Mouse (Mus musculus): ENCODE measurements around the gene Ak1. TPM values are rescaled to one million over a fixed set of nuclear protein-coding genes. Genes with fewer than 3 reads are reported as not detected.

Ak1 gene
- total RNA-seq (2021): 100 to 1,000 TPM; 140 to 153 TPM
- long read RNA-seq, experiment 1, transcript Ak1-202 (7 exons, 2,063 nt): major isoform, 175 of 222 reads
- long read RNA-seq, experiment 1, partial matches to known transcripts: 20 of 222 reads
- long read RNA-seq, experiment 1, other reads (novel, unspliced or antisense): 24 of 222 reads
- long read RNA-seq, experiment 2, transcript Ak1-202 (7 exons, 2,063 nt): major isoform, 107 of 142 reads
- long read RNA-seq, experiment 2, partial matches to known transcripts: 18 of 142 reads
- long read RNA-seq, experiment 2, other reads (novel, unspliced or antisense): 15 of 142 reads

- H3K27ac ChIP-seq: no peak within 1 kb of the TSS; the same call in 1 of the 2 replicates
- TF ChIP-seq CTCF (IDR thresholded peaks at IDR 0.05): no peak
Measured at GRCm38 (mm10) chr2:32621517-32621859, at the start of gene Ak1. TSS of gene Ak1 (plus strand) at chr2:32621758.

GRCm38 (mm10) chr2:32572196-32572595 is 49.4 kb upstream of the Ak1 start:
- no peak for DNase-seq (ENCODE audit: extremely low spot score in 1 of 2, low spot score in 2 of 2)
- TF ChIP-seq CTCF (IDR thresholded peaks at IDR 0.05): no peak
- intact Hi-C loops (cut with DNase I): no loop called here
- Histone ChIP-seq H3K4me3 (no peak overlapping the region), H3K27ac (no peak overlapping the region)

More at GRCm38 (mm10) chr2:32621517-32621859, at the start of gene Ak1:
- no peak for DNase-seq (ENCODE audit: extremely low spot score in 1 of 2, low spot score in 2 of 2)
- H3K4me3 ChIP-seq: no peak within 1 kb of the TSS
- intact Hi-C loops (cut with DNase I): no loop called here

DNA sequence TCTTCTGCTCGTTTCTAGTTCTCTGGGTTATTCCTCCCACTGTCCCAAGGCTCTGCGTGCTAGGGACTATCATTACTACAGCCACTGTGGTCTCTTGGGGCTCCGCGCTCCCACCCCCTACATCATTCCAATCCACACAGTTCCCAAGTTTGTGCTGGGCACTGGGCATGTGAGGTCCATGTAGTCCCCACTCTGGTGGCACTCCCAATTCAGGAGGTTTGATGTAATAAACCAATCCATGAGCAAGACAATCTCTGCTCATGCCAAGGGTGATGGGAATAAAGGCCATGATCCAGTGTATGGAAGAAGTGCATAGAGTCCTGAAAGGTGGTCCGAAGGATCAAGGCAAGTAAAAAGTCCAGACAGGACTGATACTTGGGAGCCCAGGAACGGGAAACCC is 47.1 kb upstream of the Ak1 start, which contains the start of gene Pip5kl1:
TSS of gene Pip5kl1 (plus strand) at position 301 of the 400 bp plus-strand sequence.
- Histone ChIP-seq H3K27ac (peak within 1 kb of the TSS; percentile 80), H3K4me3 (peak within 1 kb of the TSS; percentile 50)
- no peak for DNase-seq (ENCODE audit: extremely low spot score in 1 of 2, low spot score in 2 of 2)
- intact Hi-C loops (cut with DNase I): no loop called here
- no peak for TF ChIP-seq CTCF (IDR thresholded peaks at IDR 0.05)

- H3K27ac ChIP-seq: peak overlapping the region; percentile 80
- intact Hi-C loops (cut with DNase I): loop anchor here (5.0 kb wide), 1 partner anchor 37 kb away; no protein-coding TSS in a partner anchor
- peak overlapping the region; percentile 50 for H3K4me3 ChIP-seq
- peak; percentile 77 to 79 for DNase-seq (ENCODE audit: extremely low spot score in 1 of 2, low spot score in 2 of 2)
- TF ChIP-seq CTCF (IDR thresholded peaks at IDR 0.05): peak; percentile 87
Measured at GRCm38 (mm10) chr2:32574901-32575585, 46.5 kb upstream of the Ak1 start.

DNA sequence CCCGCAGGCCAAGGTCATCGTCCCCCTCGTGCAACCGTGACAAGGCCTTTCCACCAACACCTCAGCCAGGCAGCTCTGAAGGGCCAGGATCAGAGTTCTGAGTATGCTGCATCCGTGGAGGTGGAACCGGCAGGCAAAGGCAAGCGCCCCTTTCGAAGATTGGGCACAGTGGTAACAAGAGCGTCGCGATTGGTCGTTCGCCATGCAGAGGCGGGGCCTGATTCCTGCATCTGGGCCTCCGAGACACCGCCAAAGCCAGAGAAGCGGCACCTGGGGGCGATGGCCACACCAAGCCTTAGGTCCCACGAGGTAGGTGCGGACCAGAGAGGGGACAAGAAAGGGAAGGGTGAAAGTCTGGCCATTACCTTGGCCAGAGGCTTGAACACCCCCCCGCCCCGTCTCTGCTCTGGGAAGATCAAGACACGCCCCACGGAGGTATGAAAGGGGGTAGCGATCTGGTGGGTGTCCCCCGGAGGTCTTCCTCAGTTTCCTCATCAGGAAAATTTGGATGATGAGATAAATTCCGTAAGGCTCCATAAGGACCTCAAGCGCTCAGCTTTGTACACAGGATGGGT is 45.9 kb upstream of the Ak1 start, which contains the start of gene 9430097D07Rik:
TSS of gene 9430097D07Rik (minus strand) at position 99 of the 575 bp plus-strand sequence.
- Histone ChIP-seq H3K4me3 (peak within 1 kb of the TSS; percentile 50), H3K27ac (peak within 1 kb of the TSS; percentile 80)
- no peak for TF ChIP-seq CTCF (IDR thresholded peaks at IDR 0.05)
- peak; percentile 65 to 71 for DNase-seq (ENCODE audit: extremely low spot score in 1 of 2, low spot score in 2 of 2)
- intact Hi-C loops (cut with DNase I): loop anchor here (5.0 kb wide), 1 partner anchor 37 kb away; no protein-coding TSS in a partner anchor

DNA sequence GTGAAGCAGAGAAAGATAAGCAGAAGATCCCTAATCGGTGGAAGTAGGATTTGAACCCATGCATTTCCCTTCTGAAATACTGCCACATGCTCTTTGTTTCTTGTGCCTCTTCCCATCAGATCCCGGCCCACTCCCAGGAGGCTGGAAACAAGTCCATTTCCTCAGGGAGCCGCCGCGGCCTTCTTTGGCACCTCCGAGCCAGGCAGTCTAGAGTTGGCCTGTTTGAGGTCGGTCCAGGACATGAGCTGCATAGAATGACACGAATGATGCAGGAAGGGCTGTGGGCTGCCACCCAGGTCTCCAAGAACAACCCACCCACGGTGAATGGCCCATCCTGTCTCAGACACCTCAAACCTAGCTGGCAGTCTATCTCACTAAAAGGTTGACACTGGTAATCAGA is 45.0 kb upstream of the Ak1 start:
- intact Hi-C loops (cut with DNase I): loop anchor here (5.0 kb wide), 1 partner anchor 36 kb away; no protein-coding TSS in a partner anchor
- Histone ChIP-seq H3K4me3 (no peak overlapping the region), H3K27ac (no peak overlapping the region; the same call in 1 of the 2 replicates)

GRCm38 (mm10) chr2:32578146-32579046 is 43.2 kb upstream of the Ak1 start:
- TF ChIP-seq CTCF (IDR thresholded peaks at IDR 0.05): no peak
- intact Hi-C loops (cut with DNase I): loop anchor here (5.0 kb wide), 1 partner anchor 34 kb away; no protein-coding TSS in a partner anchor
- Histone ChIP-seq H3K4me3 (no peak overlapping the region), H3K27ac (no peak overlapping the region)
- DNase-seq (ENCODE audit: extremely low spot score in 1 of 2, low spot score in 2 of 2): peak in 1 of 2 experiments; percentile 51

More for the DNA sequence above, 45.0 kb upstream of the Ak1 start:
- no peak for TF ChIP-seq CTCF (IDR thresholded peaks at IDR 0.05)
- DNase-seq (ENCODE audit: extremely low spot score in 1 of 2, low spot score in 2 of 2): no peak

DNA sequence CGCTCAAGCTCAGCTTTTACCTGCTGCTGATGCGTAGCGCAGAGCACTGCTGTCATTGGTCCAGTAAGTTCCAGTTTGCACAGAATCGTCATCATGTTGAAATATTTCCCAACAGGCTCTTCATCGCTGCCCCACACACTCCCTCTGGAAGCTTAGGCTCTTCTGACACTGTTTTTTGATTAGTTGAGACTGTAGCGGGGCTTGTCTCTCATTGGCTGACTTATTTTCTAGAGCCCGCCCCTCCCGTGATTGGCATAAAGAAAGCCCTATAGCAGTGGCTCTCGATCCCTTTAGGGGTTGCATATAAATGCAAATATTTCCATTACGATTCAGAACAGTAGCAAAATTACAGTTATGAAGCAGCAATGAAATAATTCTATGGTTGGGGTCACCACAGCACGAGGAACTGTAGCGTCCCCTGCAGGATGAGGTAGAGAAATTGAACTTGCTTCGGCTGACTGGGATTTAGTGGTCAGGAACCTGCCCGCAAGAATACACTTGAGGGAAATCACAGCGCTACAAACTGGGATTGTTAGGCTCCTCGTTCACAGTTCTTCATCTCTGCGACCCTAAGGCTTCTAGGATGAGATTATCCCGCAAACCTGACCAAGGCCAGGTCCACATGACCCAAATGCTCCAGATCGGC is 40.0 kb upstream of the Ak1 start:
- DNase-seq (ENCODE audit: extremely low spot score in 1 of 2, low spot score in 2 of 2): peak; percentile 72 to 79
- H3K27ac ChIP-seq: 0 out of 2 replicates have a peak overlapping the region, but pooled peaks have one; percentile 4
- intact Hi-C loops (cut with DNase I): loop anchor here (5.0 kb wide), 1 partner anchor 111 kb away; no protein-coding TSS in a partner anchor
- peak overlapping the region; percentile 32 for H3K4me3 ChIP-seq
- TF ChIP-seq CTCF (IDR thresholded peaks at IDR 0.05): peak; percentile 13

- H3K27ac ChIP-seq: no peak overlapping the region
- no peak; the same call in none of the 2 replicates for TF ChIP-seq CTCF (IDR thresholded peaks at IDR 0.05)
- intact Hi-C loops (cut with DNase I): loop anchor here (1.0 to 5.0 kb wide), 2 partner anchors 19 to 109 kb away; no protein-coding TSS in a partner anchor
- 0 out of 2 replicates have a peak overlapping the region, but pooled peaks have one; percentile 9 for H3K4me3 ChIP-seq
- peak; percentile 82 to 85 for DNase-seq (ENCODE audit: extremely low spot score in 1 of 2, low spot score in 2 of 2)
Measured at GRCm38 (mm10) chr2:32582830-32583799, 38.4 kb upstream of the Ak1 start.

All from left cerebral cortex, adult 2 months (tissue).